Mouse (Mus musculus) small intestine, adult 2 months (tissue): ENCODE results near the gene Pfkl.

Source experiments
- CTCF ChIP-seq: fragments of 200-500 bp; IDR thresholded peaks from 2 replicates; pipeline ENCODE4 v1.5.1; 2012; ENCODE audit warnings: low read depth, mild to moderate bottlenecking, control low read depth, inconsistent platforms, low read length, moderate library complexity, mixed read lengths; ENCODE audit not compliant: insufficient replicate concordance, insufficient read length; ENCODE audit errors: extremely low read depth
- POLR2A ChIP-seq: fragments of 200-500 bp; IDR thresholded peaks from 2 replicates; pipeline ENCODE4 v1.6.1; 2012; ENCODE audit warnings: low read depth, mild to moderate bottlenecking, control low read depth, inconsistent platforms, low read length, moderate library complexity

GRCm38 (mm10) chr10:78009945-78010293, at the start of gene Pfkl:
- TF ChIP-seq CTCF (no peak), POLR2A (no peak)
